Mouse (Mus musculus) midbrain, embryonic 16.5 days (tissue): ENCODE results near the gene Cer1. TPM values are rescaled to one million over a fixed set of nuclear protein-coding genes. Genes with fewer than 3 reads are reported as not detected.
A peak's percentile ranks its signal among the peaks of the same experiment; 100 is the strongest.

Source experiments
- ATAC-seq: fragments of 200-750 bp; cut with Nextera tagmentation; 2 replicates; pipeline ENCODE4 v1.8.0; 2017; ENCODE audit warnings: moderate TSS enrichment
- H3K27ac ChIP-seq: fragments of 300-500 bp; sonication (generic); 2 replicates; pipeline ENCODE4 v1.5.1; 2014; ENCODE audit warnings: mild to moderate bottlenecking, low read length, mixed read lengths
- H3K27me3 ChIP-seq: fragments of 300-500 bp; sonication (generic); 2 replicates; pipeline ENCODE4 v1.6.1; 2014; ENCODE audit warnings: low read depth, low read length, mixed read lengths; ENCODE audit not compliant: control insufficient read depth, insufficient read depth
- H3K36me3 ChIP-seq: fragments of 300-500 bp; sonication (generic); 2 replicates; pipeline ENCODE4 v1.6.1; 2014; ENCODE audit warnings: mild to moderate bottlenecking, low read length, moderate library complexity, mixed read lengths; ENCODE audit not compliant: control insufficient read depth, insufficient read depth
- H3K4me1 ChIP-seq: fragments of 300-500 bp; sonication (generic); 2 replicates; pipeline ENCODE4 v1.6.1; 2014; ENCODE audit warnings: mild to moderate bottlenecking, low read length, mixed read lengths; ENCODE audit not compliant: control insufficient read depth, insufficient read depth
- H3K4me2 ChIP-seq: fragments of 300-500 bp; sonication (generic); 2 replicates; pipeline ENCODE4 v1.6.1; 2014; ENCODE audit warnings: mild to moderate bottlenecking, low read length, mixed read lengths
- H3K4me3 ChIP-seq: fragments of 300-500 bp; sonication (generic); 2 replicates; pipeline ENCODE4 v1.5.1; 2014; ENCODE audit warnings: low read depth, mild to moderate bottlenecking, low read length, moderate library complexity, mixed read lengths
- H3K9ac ChIP-seq: fragments of 300-500 bp; sonication (generic); 2 replicates; pipeline ENCODE4 v1.6.1; 2014; ENCODE audit warnings: low read depth, low read length, mixed read lengths
- H3K9me3 ChIP-seq: fragments of 300-500 bp; sonication (generic); replicated peaks from 2 replicates; pipeline ENCODE4 v1.6.1; 2014; ENCODE audit warnings: mild to moderate bottlenecking, low read length, mixed read lengths; ENCODE audit not compliant: control insufficient read depth, poor library complexity, severe bottlenecking
- WGBS: fragments of 180-500 bp; shearing (Covaris S2); extraction: QIAGEN DNeasy Blood & Tissue Kit; methylation state at CpG from one replicate; pipeline ENCODE4 v1.1.7; 2014; 5-methylcytosine and 5-hydroxymethylcytosine counted together
- polyA plus RNA-seq: library from polyadenylated mRNA; unstranded; fragments of >200 nt; fragmentation: Nextera tagmentation; extraction: Ambion mirVana; gene quantifications from 2 replicates; pipeline ENCODE4 v1.2.1, GENCODE M21; 2015

Gene Cer1
- polyA plus RNA-seq, 1 experiment from 2014 or later = not detected

GRCm38 (mm10) chr4:82858431-82859010 is 26.4 kb downstream of the Cer1 start:
- 25% methylated on average over 4 of the region's 4 CpGs for WGBS
- ATAC-seq = no peak
- peak overlapping the region; percentile 82 for H3K4me2 ChIP-seq

GRCm38 (mm10) chr4:82856986-82857385 is 28.0 kb downstream of the Cer1 start:
- H3K9me3 ChIP-seq = no peaks in the 10 kb centered on the region
- H3K9ac ChIP-seq = no peak overlapping the region
- H3K4me3 ChIP-seq = no peak overlapping the region
- peaks cover 15% of the 10 kb centered on the region for H3K4me1 ChIP-seq
- no peaks in the 10 kb centered on the region for H3K27me3 ChIP-seq
- no peak for ATAC-seq
- no peak overlapping the region for H3K4me2 ChIP-seq
- no peak overlapping the region for H3K27ac ChIP-seq
- 86% methylated on average over 3 of the region's 3 CpGs for WGBS
- no peaks in the 10 kb centered on the region for H3K36me3 ChIP-seq

More at GRCm38 (mm10) chr4:82858431-82859010, 26.4 kb downstream of the Cer1 start:
- H3K9me3 ChIP-seq = no peaks in the 10 kb centered on the region
- H3K4me1 ChIP-seq = peaks cover 15% of the 10 kb centered on the region
- no peaks in the 10 kb centered on the region for H3K27me3 ChIP-seq
- peak overlapping the region; percentile 80 for H3K4me3 ChIP-seq
- peak overlapping the region; percentile 98 for H3K9ac ChIP-seq
- peak overlapping the region; percentile 95 for H3K27ac ChIP-seq
- H3K36me3 ChIP-seq = no peaks in the 10 kb centered on the region

GRCm38 (mm10) chr4:82853809-82854208 is 31.1 kb downstream of the Cer1 start:
- no peak overlapping the region for H3K4me3 ChIP-seq
- no peak for ATAC-seq
- peaks cover 12% of the 10 kb centered on the region for H3K4me1 ChIP-seq
- H3K9ac ChIP-seq = no peak overlapping the region
- no peaks in the 10 kb centered on the region for H3K27me3 ChIP-seq
- H3K9me3 ChIP-seq = no peaks in the 10 kb centered on the region
- WGBS = 87% methylated on average over 2 of the region's 2 CpGs
- no peak overlapping the region for H3K4me2 ChIP-seq
- no peaks in the 10 kb centered on the region for H3K36me3 ChIP-seq
- no peak overlapping the region for H3K27ac ChIP-seq

GRCm38 (mm10) chr4:82848552-82849234 is 36.3 kb downstream of the Cer1 start:
- H3K9ac ChIP-seq = no peak overlapping the region
- no peak for ATAC-seq
- no peak overlapping the region for H3K4me3 ChIP-seq
- H3K27me3 ChIP-seq = no peaks in the 10 kb centered on the region
- no peak overlapping the region for H3K27ac ChIP-seq
- no peaks in the 10 kb centered on the region for H3K9me3 ChIP-seq
- no peaks in the 10 kb centered on the region for H3K4me1 ChIP-seq
- 55% methylated on average over 5 of the region's 5 CpGs for WGBS
- peaks cover 3% of the 10 kb centered on the region; the same call in 1 of the 2 replicates for H3K36me3 ChIP-seq
- H3K4me2 ChIP-seq = no peak overlapping the region

- no peak overlapping the region for H3K9ac ChIP-seq
- WGBS = 71% methylated on average over 3 of the region's 3 CpGs
- H3K4me1 ChIP-seq = no peaks in the 10 kb centered on the region
- H3K9me3 ChIP-seq = no peaks in the 10 kb centered on the region
- no peak for ATAC-seq
- peaks cover 6% of the 10 kb centered on the region; the same call in 1 of the 2 replicates for H3K36me3 ChIP-seq
- no peak overlapping the region for H3K4me2 ChIP-seq
- no peak overlapping the region for H3K27ac ChIP-seq
- no peak overlapping the region for H3K4me3 ChIP-seq
- no peaks in the 10 kb centered on the region for H3K27me3 ChIP-seq
Measured at GRCm38 (mm10) chr4:82837526-82838240, 47.3 kb downstream of the Cer1 start.

Other genes starting within 250 kb of the Cer1 start
- gene Nfib, start 179.4 kb downstream of the Cer1 start, polyA plus RNA-seq = 47.2 and 51.4 TPM in 2 replicates
- gene Zdhhc21, start 25.2 kb downstream of the Cer1 start, polyA plus RNA-seq = 19.2 and 21.6 TPM in 2 replicates
- 1.4 and 1.6 TPM in 2 replicates for gene Frem1, start 167.2 kb upstream of the Cer1 start, polyA plus RNA-seq